Mouse (Mus musculus): ENCODE data around the gene Tnni1.

Tnni1 gene

DNA sequence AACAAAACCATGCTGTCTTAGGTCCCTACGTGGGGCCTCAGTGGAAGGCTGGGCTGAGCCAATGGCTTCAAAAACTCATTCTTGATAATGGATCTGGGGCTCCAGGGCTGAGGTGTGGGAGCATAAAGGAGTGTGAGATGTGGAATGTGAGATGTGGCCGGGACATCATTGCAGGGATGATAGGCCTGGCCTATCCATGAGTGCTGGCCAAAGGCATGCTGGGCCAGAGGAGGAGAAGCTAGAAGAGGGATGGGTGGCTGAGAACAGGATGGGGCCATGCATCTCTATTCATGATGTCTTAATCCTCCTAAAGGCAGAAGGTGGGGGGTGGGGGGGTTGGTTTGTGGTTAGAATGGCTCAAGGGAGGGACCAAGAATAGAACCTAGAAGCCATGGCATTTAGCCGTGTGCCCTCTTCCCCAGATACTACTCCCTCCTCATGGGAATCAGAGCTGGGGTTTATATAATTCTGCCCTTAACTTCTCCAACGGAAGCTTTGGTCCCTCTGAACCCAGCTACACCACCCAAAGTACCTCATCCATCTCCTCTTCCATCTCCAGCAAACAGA lies 11.8 kb upstream of the Tnni1 start:
- no peak for DNase-seq

DNA sequence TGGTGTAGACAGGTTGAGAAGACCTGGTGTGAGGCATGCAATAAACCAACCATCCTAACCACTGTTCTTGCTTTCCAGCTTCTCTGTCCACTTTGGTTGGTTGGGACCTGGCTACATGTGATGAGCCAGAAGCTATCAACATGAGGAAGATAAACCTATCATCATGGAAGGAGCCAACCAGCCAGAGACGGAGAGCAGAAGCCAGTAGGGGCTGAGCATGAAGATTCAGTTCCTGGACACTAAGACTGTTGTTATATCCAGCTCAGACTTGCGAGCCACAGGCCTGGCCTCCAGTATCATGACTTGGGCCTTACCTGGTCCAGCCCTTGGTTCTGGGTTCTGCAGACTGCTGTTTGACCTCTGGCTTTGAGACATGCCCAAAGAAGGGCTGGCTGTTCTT lies 10.8 kb upstream of the Tnni1 start:
- no peak for DNase-seq

DNA sequence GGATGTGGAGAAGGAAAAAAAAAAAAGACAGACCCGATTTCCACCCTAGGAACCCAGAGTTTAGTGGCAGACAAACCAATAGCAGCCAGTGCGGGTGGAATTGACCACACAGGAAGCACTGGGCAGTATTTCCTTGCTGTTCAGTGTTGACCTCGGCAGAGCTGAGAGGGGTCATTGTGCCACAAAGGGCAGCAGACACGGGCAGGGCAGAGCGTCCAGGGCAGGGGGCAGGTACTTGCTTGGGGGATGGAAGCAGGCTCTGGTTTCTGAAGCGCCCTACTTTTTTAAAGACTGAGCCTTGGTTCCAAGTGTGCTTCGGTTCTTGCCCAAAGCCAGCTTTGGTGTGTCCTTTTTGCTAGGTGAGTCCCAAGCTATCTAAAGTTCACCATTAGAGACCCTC lies 9.0 kb upstream of the Tnni1 start:
- no peak for DNase-seq

DNA sequence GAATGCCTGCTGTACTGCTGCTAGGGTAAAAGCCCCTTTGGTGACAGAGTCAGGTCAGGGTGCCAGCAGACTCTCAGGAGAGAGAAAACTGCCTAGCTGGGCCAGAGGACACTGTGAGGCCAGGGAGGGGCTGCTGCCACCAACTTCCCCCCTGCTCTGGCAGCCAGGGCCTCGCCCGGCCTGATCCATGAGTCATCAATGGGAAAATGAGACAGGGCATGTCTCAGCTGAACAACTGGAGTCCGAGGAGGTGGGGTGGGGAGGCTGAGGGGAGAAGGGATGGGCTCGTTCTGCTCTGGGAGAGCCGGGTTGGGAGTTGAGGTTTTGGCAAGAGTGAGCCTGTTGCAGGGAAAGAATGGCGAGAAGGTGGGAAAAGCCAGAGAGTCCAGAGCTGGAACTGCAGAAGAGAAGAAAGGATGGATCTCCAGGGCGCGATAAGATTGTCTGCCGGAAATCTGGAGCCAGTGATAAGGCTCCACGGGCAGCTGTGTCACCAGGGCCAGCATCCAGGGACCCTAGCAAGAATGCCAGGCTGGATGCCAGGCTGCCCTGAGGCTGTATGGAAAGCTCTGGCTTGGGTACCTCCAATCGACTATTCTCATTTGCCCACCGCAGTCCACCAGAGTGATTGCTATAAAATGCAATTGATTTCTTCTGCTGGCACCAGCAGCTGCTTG lies 8.2 kb upstream of the Tnni1 start:
- DNase-seq = peak; percentile 79

DNA sequence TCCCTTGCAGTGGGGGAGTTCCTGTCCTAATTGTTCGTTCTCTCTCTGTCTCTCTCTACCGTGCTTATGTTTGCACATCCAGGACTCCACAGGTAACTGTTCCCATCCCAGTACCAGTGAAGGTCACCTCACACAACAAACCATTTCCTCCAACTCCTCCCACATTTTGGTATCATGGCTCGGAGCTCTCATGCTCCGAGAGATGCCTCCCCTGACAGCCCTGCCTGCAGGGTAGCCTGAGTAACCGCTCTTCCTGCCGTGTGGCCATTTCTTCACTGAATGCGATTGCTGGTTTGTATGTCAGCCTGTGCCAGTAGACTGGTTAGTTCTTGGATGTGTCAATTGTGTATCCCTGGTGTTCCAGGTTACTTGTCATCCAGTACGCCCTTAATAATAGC lies 7.7 kb upstream of the Tnni1 start:
- DNase-seq = no peak

DNA sequence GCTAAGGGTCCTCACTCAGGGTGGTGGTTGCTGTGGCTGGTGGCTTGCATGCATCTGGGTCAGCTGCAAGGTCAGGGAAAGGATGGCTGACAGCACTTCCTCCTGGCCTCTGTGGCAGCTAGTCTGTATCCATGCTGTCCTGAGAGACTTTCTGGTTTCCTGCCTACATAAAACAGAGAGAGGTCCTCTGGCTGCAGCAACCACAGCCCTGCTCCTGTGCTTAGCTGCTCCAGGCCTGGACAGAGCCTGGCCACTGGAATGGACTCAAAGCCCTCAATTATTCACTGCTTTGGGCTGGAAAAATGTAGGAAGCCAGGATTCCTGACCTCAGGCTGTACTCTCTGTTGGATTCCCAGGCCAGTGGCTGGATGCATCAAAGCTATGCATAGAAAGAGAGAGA lies 2.6 kb upstream of the Tnni1 start:
- no peak for DNase-seq

DNA sequence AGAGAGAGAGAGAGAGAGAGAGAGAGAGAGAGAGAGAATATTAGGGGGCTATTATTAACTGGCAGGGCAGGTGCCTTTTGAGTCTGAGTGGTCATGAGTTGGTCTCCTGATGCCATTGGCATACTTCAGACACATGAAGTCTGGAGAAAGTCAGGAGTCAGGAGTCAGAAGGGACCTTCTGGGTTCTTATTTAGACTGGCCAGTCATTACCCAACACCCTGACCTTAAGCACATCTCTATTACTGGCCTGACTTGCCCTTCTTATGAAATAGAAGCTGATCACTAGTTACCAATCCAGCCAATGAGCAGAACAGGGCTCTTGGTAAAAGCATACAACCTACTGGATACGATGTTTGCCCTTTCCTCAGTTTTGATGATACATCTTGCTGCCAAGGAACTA lies 2.2 kb upstream of the Tnni1 start:
- DNase-seq = no peak

DNA sequence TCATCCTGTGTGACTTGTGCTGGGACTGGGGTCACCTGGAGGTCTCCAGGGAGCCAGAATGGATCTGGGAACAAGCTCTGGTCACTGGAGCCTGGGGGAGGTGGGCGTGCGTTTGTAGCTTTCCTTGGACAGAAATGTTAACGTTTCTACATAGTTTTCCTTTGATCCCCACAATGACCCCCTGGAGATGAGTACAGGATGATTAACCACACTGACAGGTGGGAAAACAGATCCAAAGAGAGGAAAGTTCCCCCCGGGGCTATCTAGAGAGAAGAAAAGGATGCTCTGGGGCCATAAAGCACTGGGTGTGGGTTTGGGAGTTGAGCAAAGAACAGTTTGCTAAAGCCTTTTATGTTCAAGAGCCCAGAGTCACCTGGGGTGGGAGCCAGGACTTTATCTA lies 1.4 kb downstream of the Tnni1 start:
- no peak for DNase-seq

DNA sequence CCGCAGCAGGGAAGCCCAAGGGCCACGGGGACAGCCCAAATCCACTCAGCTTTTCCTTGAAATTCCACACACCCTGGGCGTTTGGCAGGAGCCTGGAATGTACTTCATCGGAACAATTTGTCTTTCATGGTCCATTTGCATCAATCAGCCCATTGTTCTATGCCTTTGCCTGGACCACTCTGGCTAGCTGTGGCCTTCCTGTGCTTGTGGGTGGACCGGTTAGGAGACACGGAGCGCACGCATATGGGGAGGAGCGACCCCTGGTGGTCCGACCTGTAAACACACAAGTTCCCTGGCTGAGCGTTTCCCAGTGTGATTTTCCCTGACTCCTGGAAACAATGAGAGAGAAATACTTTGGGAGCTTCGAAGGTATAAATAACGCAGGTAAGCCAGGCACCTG lies 2.0 kb downstream of the Tnni1 start:
- peak; percentile 87 for DNase-seq

DNA sequence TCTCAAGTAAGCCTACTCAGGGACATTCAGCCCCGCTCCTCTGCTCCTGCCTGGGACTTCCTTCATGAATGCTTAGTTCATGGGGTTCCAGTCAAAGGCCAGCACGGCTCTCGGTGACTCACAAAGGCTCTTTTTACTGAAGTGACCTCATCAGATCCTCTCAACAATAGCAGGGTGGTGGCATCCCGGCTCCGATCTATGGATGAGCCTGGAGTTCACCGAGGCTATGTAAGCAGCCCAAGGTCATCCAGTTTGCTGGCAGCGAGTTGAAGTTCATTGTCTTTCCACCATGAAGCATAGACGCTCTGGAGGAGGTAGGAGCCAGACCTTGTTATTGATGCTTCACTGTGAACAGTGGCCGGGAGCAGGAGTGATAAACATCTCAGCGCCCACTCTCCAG lies 3.6 kb downstream of the Tnni1 start:
- peak; percentile 55 for DNase-seq

DNA sequence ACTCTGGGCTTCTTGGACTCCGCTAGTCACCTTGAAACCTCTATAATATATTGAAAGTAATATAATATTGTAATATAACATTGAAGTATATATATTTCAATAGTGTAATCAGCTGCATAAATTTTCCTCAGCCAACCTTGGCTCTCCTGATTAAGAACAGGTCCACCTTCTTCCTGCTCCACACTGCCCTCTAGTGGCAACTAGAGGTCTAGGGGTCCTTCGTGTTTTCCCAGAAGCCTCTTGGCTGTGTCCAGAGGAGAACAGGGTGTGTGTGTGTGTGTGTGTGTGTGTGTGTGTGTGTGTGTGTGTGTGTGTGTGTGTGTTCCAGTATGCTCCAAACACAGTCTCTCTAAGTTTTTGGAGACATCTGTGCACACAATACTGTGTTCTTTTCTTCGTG lies 8.6 kb downstream of the Tnni1 start:
- peak; percentile 91 for DNase-seq

DNA sequence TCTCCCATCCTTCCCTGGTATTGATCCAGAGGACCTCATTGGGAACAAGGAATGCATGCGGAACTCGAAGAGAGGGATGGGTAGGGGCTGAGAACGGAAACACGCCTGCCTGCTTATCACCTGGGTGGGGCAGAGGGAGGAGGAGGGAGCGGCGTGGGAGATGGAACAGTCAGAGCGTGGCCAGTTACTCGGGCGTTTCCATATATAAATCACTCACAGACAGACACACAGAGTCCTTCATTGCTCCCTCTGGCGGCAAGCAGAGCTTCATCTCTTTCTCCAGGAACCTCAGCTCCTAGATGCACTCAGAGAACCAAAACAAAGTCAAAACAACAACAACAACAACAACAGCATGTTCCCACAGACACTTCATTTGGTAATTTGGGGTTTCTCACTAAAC lies 9.5 kb downstream of the Tnni1 start:
- DNase-seq = peak; percentile 69

DNA sequence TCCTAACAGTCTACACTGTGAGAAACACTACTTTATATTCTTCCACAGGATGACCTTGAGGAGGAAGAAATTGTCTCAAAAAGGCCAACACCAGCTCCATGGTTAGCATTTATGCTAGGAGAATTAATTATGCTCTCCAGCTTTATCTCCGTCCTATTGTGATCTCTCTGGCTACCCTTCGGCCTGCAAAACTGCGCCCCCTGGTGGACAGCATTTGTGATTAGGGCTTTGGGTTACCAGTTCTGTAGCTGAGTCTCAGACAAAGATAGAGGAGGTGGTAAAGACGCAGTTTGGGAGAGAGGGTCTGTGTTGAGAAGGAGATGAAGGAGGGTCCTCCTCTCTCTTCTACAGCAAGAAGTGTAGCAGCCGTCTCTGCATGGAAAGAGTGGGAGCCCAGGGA lies 10.6 kb downstream of the Tnni1 start:
- DNase-seq = peak; percentile 85

DNA sequence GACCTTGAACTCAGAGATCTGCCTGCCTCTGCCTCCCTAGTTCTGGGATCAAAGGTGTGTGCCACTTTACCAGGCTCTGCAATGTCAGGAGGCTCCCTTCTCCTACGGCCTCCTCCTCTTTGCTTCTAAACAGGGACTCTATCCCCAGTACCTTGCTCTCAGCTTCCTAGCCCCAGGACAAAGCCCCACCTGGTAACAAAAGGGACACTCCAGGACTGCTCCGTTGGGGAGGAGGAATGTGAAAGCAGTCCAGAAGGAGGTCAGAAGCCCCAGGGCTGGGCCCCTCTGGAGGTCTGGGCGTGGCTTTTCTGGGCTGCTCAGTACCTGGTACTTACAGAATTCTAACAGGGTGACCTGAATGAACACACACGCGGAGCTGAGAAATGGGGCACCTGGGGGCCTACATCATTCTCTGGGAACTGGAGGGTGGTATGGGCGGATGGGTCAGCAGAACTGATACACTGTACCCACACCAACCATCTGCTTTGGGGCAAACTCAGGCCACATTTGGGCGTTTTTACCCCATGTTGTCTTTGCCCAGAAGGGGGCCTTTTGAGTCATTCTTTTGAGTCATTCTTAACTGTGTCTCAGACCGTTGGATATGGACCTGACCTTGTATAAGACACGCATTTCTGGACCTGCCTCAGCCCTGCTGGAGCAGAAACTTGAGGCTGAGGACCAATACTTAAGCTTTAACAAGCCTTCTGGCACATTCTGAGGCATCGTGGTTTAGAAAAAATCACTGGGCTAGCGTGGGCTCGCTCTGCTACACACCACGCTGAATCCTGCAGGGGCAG lies 13.1 kb downstream of the Tnni1 start:
- no peak for DNase-seq

DNA sequence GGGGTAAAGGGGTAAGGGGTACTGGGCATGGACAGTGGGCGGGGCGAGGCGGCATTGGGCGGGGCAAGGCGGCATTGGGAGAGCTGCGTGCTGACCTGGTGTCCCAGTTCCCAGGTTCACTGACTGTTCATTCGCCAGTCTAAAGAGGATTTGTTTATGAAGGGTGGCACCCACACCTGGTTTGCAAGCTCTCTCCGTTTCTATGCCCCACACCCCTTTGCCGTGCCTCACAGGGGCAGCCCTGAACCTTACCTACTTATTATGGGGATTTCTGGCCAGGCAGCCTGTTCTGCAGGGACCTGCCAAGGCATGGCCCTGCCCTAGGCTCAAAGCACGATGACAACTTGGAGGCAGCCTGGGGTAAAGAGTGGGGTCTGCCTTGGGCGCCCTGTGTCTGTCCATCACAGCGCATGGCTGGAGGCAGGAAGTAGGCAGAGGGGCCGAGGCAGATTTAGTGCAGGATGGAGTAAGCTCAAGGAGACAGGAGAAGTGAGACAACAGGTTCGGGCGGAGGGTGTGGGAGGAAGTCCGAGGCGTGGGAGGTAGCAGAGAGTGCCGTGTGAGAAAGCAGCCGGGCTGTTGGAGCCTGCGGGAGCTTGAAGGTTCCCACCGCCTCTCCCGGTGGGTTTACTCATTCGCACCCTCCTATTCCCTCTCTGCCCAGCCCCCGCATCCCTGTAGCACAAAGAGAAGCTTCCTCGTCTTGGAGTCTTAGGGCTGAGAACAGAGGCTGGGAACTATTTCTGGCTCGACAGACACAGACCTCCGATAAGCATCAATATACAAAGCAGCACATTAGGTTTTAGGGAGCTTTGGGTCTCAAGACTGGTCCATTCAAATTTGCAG lies 14.4 kb downstream of the Tnni1 start:
- peak; percentile 58 for DNase-seq

DNA sequence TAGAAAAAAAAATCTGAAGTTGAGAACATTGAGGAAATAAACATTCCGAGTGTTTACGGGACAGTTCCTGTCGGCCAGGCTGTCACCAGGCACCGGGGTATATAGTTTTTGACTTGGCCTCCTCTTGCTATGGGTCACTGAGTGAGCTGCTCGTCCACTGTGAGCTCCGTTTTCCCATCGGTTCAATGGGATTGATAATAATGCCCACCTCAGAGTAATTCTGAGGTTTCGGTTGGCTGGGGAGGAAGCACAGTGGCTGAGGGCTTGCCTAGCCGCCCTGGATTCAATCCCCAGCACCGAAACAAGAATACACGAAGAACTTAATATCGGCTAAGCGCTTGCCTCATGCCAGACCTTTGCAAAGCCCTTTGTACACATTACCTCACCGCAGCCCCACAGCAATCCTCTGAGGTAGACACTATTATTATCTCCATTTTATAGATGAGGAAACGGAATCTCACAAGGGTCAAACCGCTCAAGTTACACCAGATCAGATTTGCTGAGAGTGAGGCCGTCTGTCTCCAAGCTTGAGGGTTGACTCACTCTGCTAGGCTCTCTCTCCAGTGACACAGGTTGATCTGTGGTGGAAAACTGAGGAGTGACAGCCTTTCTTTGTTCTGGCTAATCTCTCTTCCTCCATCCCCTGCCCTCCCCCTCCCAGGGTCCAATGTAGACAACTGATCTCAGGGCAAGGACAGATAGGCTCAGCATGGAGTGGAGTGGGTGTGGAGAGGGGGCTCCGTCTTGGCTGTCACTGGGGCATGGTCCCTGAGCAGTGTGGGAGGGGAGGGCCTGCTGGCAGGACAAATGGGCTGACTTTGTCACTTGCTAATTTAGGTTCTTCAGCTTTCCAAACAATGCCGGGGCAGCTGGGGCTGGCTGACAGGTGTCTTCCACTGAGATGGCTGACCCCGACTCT lies 15.2 kb downstream of the Tnni1 start:
- DNase-seq = peak; percentile 40

DNA sequence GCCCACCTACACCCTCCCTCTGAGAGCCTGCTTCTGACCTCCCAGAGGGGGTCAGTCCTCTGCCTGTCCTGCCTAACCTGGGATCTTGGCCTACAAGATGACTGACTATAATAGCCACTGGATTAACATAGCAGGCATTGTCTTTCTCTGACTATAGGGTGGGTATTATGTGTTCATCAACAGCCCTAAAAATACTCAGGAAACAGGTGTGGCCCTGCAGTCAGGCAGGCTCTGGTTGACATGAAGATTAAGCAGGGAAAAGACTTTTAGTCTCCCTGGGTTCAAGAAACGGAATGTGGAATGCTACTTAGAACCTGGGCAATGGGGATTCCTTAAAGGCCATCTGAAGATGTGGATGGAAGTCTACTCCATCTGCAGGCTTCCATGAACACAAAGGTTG lies 19.3 kb downstream of the Tnni1 start:
- DNase-seq = no peak

DNA sequence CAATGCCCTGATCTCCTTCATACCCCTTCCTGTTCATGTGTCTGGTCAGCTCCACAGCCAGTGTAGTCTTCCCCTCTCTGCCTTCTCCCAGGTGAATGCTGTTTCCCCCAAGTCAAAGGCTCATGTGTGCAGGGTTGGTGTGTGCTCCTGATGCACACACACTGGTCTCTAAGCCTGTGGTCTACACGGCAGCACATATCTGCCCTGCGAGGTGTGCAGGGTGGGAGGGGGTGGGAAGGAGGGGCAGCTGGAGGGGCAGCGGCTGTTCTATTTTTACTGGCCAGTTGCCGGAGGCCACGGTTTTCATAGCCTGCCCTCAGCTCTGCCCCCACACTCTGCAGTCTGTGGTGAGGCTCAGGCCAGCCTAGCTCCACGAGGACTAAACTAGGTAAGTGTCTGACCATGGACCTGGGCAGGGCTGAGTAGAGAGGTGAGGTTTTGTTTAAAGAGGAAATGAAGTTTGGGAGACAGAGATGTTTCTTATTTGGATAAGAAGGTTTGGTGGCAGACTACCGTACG lies 19.9 kb downstream of the Tnni1 start:
- no peak for DNase-seq

DNA sequence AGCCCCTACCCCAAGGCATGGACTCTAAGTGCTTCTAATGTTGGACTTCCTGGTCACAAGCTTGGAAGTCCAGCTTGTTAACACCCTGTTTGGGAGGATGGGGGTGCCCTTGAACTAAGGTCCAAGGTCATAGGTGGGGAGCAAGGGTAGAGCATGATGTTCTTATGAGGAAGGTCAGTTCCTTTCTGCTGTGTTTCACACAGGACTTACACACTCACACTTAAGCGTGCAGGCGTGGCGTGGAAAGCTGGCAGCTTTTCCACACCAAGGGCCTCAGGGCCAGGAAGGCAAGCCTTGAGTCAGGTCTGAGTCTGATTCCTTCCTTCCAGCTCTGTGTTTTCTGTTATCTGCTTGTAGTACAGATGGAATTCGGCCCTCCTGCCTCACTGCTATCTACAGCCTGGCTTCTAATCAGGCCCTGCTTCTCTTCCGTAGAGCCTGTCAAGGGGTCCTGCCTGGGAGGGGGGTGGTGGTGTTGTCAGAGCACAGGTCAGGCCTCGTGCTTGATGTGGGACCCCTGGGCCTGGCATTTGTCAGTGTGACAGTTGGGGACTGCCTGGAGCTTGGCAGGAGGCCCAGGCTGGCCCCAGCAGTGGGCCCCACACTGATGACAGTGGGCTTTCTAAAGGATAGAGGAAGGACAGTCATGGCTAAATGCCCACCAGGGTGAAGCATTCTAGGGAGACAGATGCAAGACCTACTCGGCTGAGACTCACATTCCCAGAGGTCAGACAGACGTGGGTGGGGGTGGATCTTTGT lies 21.1 kb downstream of the Tnni1 start:
- DNase-seq = no peak

DNA sequence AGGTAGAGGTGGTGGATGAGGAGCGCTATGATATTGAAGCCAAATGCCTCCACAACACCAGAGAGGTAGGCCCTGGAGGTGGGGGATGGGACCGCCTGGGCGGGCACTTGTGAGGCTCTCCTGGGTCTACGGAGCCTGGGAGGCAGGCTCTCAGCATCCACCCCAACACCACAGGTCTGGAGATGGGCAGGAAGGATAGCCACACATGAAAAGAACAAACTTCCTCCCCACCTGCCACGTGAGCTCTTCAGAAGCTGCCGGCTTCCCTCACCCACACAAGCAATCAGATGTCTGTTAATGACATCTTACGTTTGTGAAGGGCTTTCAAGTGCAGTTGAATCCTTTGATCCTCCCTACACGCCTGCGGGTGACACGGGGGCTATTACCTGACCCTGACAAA lies 28.3 kb downstream of the Tnni1 start:
- DNase-seq = no peak

DNA sequence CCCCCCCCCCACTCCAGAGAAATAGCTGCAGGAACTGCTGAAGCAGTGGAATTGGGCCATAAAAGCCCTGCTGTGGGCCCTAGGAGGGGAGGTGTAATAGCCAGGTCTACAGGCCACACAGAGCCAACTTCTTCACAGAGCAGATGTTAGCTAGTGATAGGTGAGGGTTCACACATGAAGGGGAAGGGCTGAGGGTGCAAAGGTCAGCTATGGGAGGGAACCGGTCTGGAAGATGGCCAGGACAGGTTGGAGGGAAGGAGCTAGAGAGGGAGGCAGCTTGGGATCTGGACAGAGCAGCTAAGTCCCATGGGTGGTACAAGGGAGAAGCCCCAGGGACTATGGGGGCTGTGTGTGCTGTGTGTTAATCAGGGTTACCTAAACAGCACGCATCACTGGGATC lies 30.9 kb downstream of the Tnni1 start:
- DNase-seq = no peak

Measured in lung, postnatal 10 days (tissue).